Mouse (Mus musculus) mouse trophoblast stem cell (cell line): ENCODE data around the gene Cntnap2.

Source experiments
- in situ Hi-C, 2 experiments: fragments of 300-500 bp; cut with MseI, MboI; formaldehyde crosslinking; loops; 2 replicates in 1 of 2; 3 replicates in 1 of 2; pipeline ENCODE4 v1.15.1; 2025

Cntnap2 gene

DNA sequence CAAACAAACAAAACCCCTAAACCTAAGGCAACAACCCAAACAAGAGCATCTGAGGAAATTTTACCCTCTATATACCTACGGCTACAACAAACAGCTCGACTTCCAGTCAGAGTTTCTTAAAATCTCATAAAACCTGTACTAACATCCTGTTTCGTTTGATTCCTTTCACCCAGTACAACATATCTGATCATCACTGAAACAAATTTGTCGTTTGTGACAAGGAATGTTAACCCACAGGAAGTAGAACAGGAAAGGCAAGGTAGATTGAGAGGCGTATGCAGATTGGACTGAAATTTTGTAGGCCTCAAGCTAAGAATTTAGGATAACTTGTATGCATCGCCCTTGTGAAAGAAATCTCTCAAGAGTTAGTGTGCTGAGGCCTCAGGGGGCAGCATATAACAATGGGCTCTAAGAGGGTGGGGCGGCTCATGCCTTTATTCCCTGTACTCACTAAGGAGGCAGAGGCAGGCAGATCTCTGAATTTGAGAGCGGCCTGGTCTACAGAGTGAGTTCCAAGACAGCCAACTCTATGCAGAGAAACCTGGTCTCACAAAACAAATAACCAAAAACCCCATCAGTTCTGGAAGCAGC, 2291.0 kb downstream of the Cntnap2 start:
- in situ Hi-C loops: no loop called here
